Mouse (Mus musculus) liver, embryonic 11.5 days (tissue): ENCODE data around the gene Ptges2. TPM values are rescaled to one million over a fixed set of nuclear protein-coding genes. Genes with fewer than 3 reads are reported as not detected.

Experiments used
- ATAC-seq: fragments of 200-750 bp; cut with Nextera tagmentation; replicated peaks from 2 replicates; pipeline ENCODE4 v1.8.0; 2017; ENCODE audit warnings: moderate number of reproducible peaks, mild to moderate bottlenecking, moderate TSS enrichment, moderate library complexity; ENCODE audit not compliant: low FRiP score
- DNase-seq: peaks from one replicate; pipeline ENCODE4 v3.0.0-alpha.2; 2017; ENCODE audit warnings: low spot score
- H3K27ac ChIP-seq: fragments of 300-500 bp; sonication (generic); 2 replicates; pipeline ENCODE4 v1.5.1; 2014; ENCODE audit warnings: mild to moderate bottlenecking, low read depth, low read length, control low read depth
- H3K27me3 ChIP-seq: fragments of 300-500 bp; sonication (generic); replicated peaks from 2 replicates; pipeline ENCODE4 v1.6.1; 2014; ENCODE audit warnings: low read length, mixed read lengths; ENCODE audit not compliant: control insufficient read depth, insufficient read depth
- H3K36me3 ChIP-seq: fragments of 300-500 bp; sonication (generic); 2 replicates; pipeline ENCODE4 v1.6.1; 2014; ENCODE audit warnings: mild to moderate bottlenecking, low read length, moderate library complexity, mixed read lengths; ENCODE audit not compliant: control insufficient read depth, insufficient read depth
- H3K4me1 ChIP-seq: fragments of 300-500 bp; sonication (generic); replicated peaks from 2 replicates; pipeline ENCODE4 v1.6.1; 2014; ENCODE audit warnings: low read length, mixed read lengths; ENCODE audit not compliant: control insufficient read depth, insufficient read depth
- H3K4me2 ChIP-seq: fragments of 300-500 bp; sonication (generic); 2 replicates; pipeline ENCODE4 v1.6.1; 2014; ENCODE audit warnings: mild to moderate bottlenecking, control low read depth, moderate library complexity
- H3K4me3 ChIP-seq: fragments of 300-500 bp; sonication (generic); 2 replicates; pipeline ENCODE4 v1.5.1; 2014; ENCODE audit warnings: low read depth, low read length, control low read depth
- H3K9ac ChIP-seq: fragments of 300-500 bp; sonication (generic); 2 replicates; pipeline ENCODE4 v1.6.1; 2014; ENCODE audit warnings: low read depth, low read length, control low read depth
- H3K9me3 ChIP-seq: fragments of 300-500 bp; sonication (generic); 2 replicates; pipeline ENCODE4 v1.6.1; 2016; ENCODE audit warnings: low read length, inconsistent platforms, mixed read lengths; ENCODE audit not compliant: control insufficient read depth
- WGBS: fragments of 180-500 bp; shearing (Covaris S2); extraction: QIAGEN DNeasy Blood & Tissue Kit; methylation state at CpG from one replicate; pipeline ENCODE4 v1.1.7; 2014; 5-methylcytosine and 5-hydroxymethylcytosine counted together
- polyA plus RNA-seq: library from polyadenylated mRNA; unstranded; fragments of >200 nt; fragmentation: Nextera tagmentation; extraction: Ambion mirVana; gene quantifications from 2 replicates; pipeline ENCODE4 v1.2.1, GENCODE M21; 2014

Gene Ptges2
- polyA plus RNA-seq, result 23.0 and 23.6 TPM in 2 replicates

DNA sequence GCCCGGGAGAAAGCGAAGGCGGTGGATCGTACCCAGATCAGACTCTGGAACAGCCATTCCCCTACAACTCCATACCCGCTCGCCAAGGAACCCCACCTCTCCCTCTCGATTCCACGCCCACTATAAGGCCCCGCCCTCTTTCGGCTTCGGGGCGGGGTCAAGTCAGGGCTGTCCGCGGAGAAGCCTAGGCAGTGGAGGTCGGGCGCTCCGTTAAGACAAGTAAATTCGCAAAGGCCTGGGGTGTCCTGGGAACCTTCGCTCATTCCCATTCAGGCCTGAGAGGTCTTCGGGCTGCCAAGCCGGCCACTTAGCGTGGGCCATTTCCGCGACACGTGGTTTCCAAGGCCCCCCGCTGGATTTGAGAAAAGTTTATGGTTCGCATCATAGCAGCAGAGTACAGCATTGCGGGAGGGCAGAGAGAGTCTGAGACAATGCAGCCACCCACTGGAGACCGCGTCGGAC lies at the start of gene Ptges2:
Gene Ptges2 (plus strand): TSS at position 413 of the 462 bp plus-strand sequence.
- H3K4me1 ChIP-seq, result peaks cover 18% of the 10 kb centered on the region
- peak within 1 kb of the TSS; percentile 87 for H3K9ac ChIP-seq
- H3K27ac ChIP-seq, result peak within 1 kb of the TSS; percentile 89
- H3K4me3 ChIP-seq, result peak within 1 kb of the TSS; percentile 95
- DNase-seq, result peak; percentile 89
- H3K36me3 ChIP-seq, result no peaks in the 10 kb centered on the region; the same call in 1 of the 2 replicates
- no peaks in the 10 kb centered on the region for H3K27me3 ChIP-seq
- under 1% methylated on average over 31 of the region's 31 CpGs for WGBS
- H3K9me3 ChIP-seq, result no peaks in the 10 kb centered on the region
- ATAC-seq, result peak; percentile 87
- peak within 1 kb of the TSS; percentile 77 for H3K4me2 ChIP-seq

DNA sequence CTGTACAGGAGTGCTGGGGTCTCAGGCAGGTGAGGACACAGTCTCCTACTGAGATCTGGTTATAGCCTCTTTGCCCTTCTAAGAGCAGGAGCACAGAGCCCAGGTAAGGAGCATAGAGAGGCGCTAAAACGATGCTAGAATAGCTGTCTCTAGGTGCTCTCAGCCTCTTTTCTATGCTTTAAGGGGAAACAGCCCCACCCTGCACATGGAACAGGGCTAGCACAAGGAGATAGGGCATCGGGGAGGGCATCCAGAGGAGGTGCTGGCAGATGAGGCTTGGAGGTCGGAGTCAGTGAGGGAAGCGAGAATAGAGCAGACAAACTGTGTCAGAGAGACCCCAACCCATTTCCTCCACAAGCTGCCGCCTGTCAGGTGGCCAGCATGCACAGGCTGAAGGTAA lies 48.7 kb upstream of the Ptges2 start:
- H3K4me2 ChIP-seq, result no peak overlapping the region
- ATAC-seq, result no peak
- no peaks in the 10 kb centered on the region for H3K9me3 ChIP-seq
- H3K9ac ChIP-seq, result no peak overlapping the region
- no peaks in the 10 kb centered on the region for H3K36me3 ChIP-seq
- H3K4me3 ChIP-seq, result no peak overlapping the region
- no peak overlapping the region for H3K27ac ChIP-seq
- H3K4me1 ChIP-seq, result peaks cover 3% of the 10 kb centered on the region; the same call in 1 of the 2 replicates
- no peak for DNase-seq
- H3K27me3 ChIP-seq, result peaks cover 34% of the 10 kb centered on the region
- WGBS, result 66% methylated on average over 6 of the region's 6 CpGs

DNA sequence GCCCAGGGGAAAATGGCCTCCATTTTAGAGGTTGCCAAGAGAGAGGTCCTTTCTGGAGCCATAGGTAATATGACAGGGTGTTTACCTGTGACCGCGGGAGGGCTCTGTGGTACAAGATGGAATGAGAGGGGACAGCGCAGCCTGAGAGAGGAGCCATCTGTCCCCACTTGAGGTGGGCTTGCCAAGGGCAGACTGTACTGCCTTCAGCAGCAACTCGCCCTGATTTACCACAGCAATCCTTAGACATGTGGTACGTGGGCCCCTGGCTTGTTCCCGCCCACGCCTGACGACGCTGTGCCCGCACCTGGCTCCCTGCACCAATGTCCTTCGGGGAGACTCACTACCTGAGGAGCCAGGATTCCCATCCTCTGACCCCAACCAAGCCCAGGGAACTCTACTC lies 47.4 kb upstream of the Ptges2 start:
- Histone ChIP-seq H3K4me2 (no peak overlapping the region), H3K27me3 (peaks cover 43% of the 10 kb centered on the region), H3K27ac (no peak overlapping the region), H3K36me3 (no peaks in the 10 kb centered on the region), H3K9ac (no peak overlapping the region), H3K9me3 (no peaks in the 10 kb centered on the region), H3K4me3 (no peak overlapping the region), H3K4me1 (peaks cover 10% of the 10 kb centered on the region)
- DNase-seq (no peak), ATAC-seq (no peak)
- 70% methylated on average over 11 of the region's 11 CpGs for WGBS

- Histone ChIP-seq H3K4me1 (peaks cover 17% of the 10 kb centered on the region), H3K9me3 (no peaks in the 10 kb centered on the region), H3K4me2 (no peak overlapping the region), H3K36me3 (no peaks in the 10 kb centered on the region), H3K27me3 (peaks cover 43% of the 10 kb centered on the region), H3K9ac (no peak overlapping the region), H3K4me3 (no peak overlapping the region), H3K27ac (no peak overlapping the region)
- DNase-seq, result no peak
- ATAC-seq, result no peak
- 59% methylated on average over 8 of the region's 8 CpGs for WGBS
Observed at GRCm38 (mm10) chr2:32349625-32350255, 46.0 kb upstream of the Ptges2 start.

- no peak overlapping the region for H3K27ac ChIP-seq
- ATAC-seq, result no peak
- no peaks in the 10 kb centered on the region for H3K9me3 ChIP-seq
- no peak overlapping the region for H3K4me2 ChIP-seq
- no peak overlapping the region for H3K9ac ChIP-seq
- DNase-seq, result no peak
- 48% methylated on average over 13 of the region's 13 CpGs for WGBS
- H3K36me3 ChIP-seq, result no peaks in the 10 kb centered on the region
- H3K27me3 ChIP-seq, result peaks cover 43% of the 10 kb centered on the region
- H3K4me3 ChIP-seq, result no peak overlapping the region
- H3K4me1 ChIP-seq, result peaks cover 17% of the 10 kb centered on the region
Observed at GRCm38 (mm10) chr2:32350471-32351051, 45.1 kb upstream of the Ptges2 start.

DNA sequence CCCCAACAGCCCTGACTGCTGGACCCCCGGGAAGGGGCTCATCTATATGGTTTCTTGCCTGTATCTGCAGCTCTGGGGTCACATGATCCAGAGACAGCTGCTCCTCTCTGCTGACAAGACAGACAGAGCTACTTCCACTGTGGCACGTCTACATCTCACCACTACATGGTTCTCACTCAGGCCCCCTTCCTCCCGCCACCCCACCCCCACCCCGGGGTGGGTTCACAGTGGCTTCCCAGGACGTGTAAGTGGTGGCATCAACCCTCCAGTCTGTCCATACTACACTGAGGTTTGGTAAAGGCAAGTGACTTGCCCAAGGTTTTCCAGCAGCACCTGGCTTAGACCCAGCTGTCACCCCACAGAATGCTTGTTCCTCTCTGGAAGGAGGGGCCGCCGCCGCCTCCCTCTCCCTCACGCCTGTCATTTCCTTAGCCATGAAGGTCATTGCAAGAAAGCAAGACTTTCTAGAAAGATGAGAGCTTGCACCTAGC lies 44.2 kb upstream of the Ptges2 start:
- DNase-seq, result no peak
- H3K4me1 ChIP-seq, result peaks cover 17% of the 10 kb centered on the region
- H3K4me2 ChIP-seq, result peak overlapping the region; percentile 98
- no peak overlapping the region for H3K27ac ChIP-seq
- ATAC-seq, result no peak
- 49% methylated on average over 9 of the region's 9 CpGs for WGBS
- H3K9ac ChIP-seq, result no peak overlapping the region
- no peaks in the 10 kb centered on the region for H3K36me3 ChIP-seq
- H3K9me3 ChIP-seq, result no peaks in the 10 kb centered on the region
- H3K4me3 ChIP-seq, result peak overlapping the region; percentile 63
- H3K27me3 ChIP-seq, result peaks cover 43% of the 10 kb centered on the region

DNA sequence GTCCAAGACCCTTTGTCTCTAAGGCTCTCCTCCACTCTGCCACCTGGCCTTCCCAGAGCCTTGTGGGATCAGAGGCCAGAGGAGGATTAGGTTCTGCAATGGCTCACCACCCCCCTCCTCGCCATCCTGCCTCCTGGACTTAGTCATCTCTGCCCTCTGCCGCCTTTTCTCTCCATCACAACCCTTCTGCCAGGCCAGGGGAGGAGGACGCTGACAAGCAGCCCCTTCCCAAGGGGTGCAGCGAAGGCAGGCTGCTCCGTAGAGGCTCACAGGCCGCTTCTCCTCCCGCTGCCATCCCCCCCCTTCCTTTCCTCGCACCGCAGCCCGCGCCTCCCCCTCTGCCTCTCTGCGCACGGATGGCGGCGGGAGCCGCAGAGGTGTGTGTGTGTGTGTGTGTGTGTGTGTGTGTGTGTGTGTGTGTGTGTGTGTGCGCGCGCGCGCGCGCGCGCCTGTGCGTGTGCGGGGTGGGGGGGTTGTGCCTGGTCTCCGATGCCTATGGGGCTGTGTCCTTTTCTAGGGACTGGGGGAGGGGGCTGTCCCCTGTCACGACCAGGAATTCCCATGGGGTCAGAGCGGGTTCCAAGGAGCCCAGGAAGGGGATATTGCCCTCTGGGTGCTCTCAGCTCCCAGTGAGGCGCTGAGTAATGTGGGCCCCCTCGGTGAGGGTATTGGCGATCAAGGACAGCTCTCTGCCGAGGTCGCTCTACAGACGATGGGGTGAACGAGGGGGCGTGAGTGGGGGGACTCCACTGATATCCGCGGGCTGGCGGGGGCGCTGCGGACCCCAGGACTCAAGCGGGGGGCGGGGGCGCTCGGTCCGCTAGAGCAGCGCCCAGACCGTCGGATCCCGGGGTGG lies 43.3 kb upstream of the Ptges2 start, which contains the start of gene Ciz1:
Gene Ciz1 (plus strand): TSS at position 177 of the 856 bp plus-strand sequence.
- H3K4me1 ChIP-seq, result peaks cover 17% of the 10 kb centered on the region
- peaks cover 39% of the 10 kb centered on the region for H3K27me3 ChIP-seq
- DNase-seq (no peak), ATAC-seq (peak; percentile 24)
- peak within 1 kb of the TSS; percentile 98 for H3K4me2 ChIP-seq
- WGBS, result 3% methylated on average over 47 of the region's 52 CpGs
- H3K36me3 ChIP-seq, result no peaks in the 10 kb centered on the region
- H3K9ac ChIP-seq, result peak within 1 kb of the TSS; percentile 67
- H3K27ac ChIP-seq, result no peak within 1 kb of the TSS
- H3K9me3 ChIP-seq, result no peaks in the 10 kb centered on the region
- peak within 1 kb of the TSS; percentile 63 for H3K4me3 ChIP-seq

GRCm38 (mm10) chr2:32353007-32353542 lies 42.6 kb upstream of the Ptges2 start, which contains the start of gene Dnm1:
Dnm1 (minus strand) TSS chr2:32353338.
- WGBS, result under 1% methylated on average over 63 of the region's 63 CpGs
- Histone ChIP-seq H3K4me1 (peaks cover 17% of the 10 kb centered on the region), H3K27ac (no peak within 1 kb of the TSS)

More at GRCm38 (mm10) chr2:32353007-32353542, 42.6 kb upstream of the Ptges2 start, which contains the start of gene Dnm1:
- no peaks in the 10 kb centered on the region for H3K36me3 ChIP-seq
- H3K9me3 ChIP-seq, result no peaks in the 10 kb centered on the region
- H3K4me3 ChIP-seq, result peak within 1 kb of the TSS; percentile 63
- H3K4me2 ChIP-seq, result peak within 1 kb of the TSS; percentile 98
- H3K9ac ChIP-seq, result peak within 1 kb of the TSS; percentile 67
- ATAC-seq, result peak; percentile 79
- peak; percentile 91 for DNase-seq
- H3K27me3 ChIP-seq, result peaks cover 38% of the 10 kb centered on the region
